Mouse (Mus musculus) liver, embryonic 14.5 days (tissue): ENCODE measurements around the gene Ntrk3.

Experiments used
- CTCF ChIP-seq: IDR thresholded peaks from 2 replicates; pipeline ENCODE4 v1.5.1; 2016; ENCODE audit warnings: antibody characterized with exemption, low read depth, control low read depth
- EP300 ChIP-seq: IDR thresholded peaks from 2 replicates; pipeline ENCODE4 v1.6.1; 2016; ENCODE audit warnings: antibody characterized with exemption, low read depth

DNA sequence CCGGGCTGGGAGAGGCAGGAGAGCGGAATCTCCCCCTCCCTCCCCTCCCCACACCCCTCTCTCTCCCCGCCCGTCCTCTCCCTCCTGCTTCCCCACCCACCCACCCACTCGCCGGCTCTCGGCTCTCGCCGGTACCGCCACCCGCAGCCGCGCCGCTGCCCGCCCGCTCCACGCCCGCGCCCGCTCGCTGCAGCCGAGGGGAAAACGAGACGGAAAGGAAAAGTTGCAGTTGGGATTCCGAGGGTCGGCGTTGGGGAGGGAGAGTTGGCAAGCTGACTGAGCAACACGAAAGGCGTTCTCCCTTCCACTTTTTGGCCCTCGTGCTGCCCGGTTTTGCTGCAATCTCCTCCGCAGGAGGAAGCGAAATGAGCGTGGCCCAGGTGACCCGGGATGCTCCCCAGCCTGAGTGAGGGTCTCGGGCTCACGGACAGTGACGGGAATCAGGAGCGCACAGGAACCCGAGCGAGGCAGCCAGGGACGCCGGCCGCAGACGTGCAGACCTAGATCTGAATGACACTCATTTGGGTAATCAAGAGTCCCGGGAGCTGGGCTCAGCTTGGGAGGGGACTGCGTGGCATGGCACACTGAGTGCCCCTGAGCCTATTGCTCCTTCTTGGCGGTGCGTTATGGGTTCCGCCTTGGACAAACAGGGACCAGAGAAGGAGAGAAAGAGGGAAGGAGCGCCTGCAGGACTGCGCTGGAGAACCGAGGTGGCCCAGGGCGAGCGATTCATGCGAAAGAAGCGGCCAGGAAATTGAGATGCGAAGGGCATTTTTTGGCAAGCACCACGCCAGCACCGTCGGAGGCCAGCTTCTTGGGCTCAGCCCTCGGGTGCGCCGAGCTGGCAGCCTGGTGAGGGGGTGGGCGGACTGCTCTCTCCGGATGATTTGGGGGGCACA, 159.1 kb downstream of the Ntrk3 start:
- TF ChIP-seq CTCF, result no peak
- no peak for TF ChIP-seq EP300
